Mouse (Mus musculus): ENCODE measurements around the gene Ric8a.
A peak's percentile ranks its signal among the peaks of the same experiment; 100 is the strongest.

Gene Ric8a

DNA sequence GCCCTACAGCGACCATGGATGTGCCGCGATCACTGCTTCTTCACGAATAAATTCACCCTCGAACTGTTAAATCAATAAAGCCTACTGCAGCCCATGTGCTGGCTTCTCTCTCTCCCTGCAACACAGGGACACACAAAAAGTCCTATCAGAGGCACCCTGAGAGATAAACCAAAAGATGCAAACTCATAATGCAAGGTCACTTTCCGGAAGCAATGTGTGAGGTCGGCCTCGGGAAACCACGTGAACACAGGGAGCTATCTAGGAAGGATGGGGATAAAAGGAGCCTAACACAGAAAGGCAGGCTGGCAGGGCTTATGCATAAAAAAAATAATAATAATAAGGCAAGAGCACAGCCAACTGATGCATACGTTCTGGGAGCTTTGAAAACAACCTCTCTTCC is 10.1 kb upstream of the Ric8a start:
- DNase-seq (ENCODE audit: low spot score): no peak

DNA sequence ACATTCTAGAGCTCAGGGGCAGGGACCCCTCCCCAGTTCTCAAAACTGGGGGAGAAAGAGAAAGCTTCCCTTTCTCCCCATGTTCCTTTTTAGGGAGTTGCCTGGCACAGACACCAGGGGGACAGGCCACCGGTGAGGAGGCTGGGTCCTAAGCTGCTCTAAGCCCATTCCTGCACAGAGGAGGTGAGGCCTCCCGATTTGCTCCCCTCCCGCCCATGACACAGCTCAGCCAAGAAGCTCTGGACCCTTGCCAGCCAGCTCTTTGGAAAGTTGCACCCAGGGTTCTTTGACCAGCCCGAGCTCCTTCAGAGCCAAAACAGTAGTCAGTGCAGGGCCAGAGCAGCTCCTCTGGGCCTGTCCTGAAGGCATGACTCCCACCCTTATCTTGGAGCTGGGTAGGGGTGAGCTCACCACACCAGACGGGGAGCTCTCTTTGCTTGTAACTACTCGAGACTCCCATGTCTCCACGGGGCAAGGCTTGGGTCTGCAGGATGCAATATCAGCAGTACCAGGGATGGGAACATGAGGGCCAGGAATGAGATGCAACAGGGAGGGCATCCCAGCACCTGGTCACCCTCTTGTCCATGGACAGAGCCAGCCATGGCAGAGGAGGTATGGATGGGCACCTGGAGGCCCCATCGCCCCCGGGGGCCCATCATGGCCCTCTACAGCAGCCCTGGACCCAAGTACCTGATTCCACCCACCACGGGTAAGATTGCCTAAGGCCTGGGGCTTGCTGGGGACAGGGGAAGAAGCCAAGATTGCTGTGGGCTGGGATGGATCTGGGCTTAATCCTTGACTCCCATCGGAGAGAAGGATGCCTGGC is 8.8 kb upstream of the Ric8a start, which contains the start of gene Odf3:
Odf3 (plus strand) TSS at position 51 of the 826 bp plus-strand sequence.
- peak; percentile 61 for DNase-seq (ENCODE audit: low spot score)

DNA sequence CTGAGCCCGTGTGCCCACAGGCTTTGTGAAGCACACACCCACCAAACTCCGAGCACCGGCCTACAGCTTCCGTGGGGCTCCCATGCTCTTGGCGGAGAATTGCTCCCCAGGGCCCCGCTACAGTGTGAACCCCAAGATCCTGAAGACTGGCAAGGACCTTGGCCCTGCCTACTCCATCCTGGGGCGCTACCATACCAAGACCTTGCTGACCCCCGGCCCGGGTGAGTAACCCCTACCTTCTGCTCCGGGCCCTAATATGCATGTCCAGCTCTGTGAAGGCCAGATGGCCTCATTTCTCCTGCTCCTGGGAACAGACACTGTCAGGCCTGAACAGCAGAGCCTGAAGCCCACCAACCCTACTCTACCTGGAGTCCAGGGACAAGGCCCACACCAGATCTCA is 8.2 kb upstream of the Ric8a start:
- DNase-seq (ENCODE audit: low spot score): no peak

DNA sequence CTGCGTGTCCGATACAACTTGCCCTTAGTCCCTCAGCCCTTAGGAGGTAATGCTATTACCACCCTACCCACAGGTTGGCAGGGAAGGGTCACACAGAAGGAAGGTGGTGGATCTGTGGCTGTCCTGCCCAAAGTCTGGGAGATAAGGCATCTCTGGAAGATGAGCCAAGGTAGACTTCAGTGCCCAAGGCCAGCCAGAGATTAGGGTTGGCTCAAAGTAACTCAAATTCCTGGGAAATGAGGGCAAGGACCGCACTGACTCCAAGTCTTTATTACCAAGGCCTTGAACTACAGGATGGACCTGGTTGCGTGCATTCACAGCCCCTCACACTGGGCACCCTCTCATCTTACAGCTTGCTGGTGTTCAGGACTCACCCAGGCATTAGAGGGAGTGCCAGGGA is 4.8 kb upstream of the Ric8a start:
- DNase-seq (ENCODE audit: low spot score): no peak

DNA sequence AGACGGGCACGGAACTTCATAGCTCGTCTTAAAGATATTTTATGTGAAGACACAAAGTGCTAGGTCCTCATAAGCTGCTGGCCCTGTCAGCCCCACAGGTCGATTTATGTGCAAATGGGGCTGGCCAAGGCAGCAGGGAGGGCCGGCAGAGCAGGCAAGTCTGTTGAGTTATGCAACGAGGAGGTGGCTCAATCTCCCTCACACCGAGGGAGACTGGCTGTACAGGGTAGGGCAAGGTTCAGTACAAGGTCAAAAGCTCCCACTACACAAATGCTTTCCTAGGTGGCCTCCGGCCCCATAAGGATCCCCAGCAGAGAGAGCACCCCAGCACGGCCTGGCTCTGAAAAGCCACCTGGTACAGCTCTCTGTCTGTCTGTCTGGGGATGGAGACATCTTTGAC is 3.4 kb upstream of the Ric8a start:
- DNase-seq (ENCODE audit: low spot score): no peak

DNA sequence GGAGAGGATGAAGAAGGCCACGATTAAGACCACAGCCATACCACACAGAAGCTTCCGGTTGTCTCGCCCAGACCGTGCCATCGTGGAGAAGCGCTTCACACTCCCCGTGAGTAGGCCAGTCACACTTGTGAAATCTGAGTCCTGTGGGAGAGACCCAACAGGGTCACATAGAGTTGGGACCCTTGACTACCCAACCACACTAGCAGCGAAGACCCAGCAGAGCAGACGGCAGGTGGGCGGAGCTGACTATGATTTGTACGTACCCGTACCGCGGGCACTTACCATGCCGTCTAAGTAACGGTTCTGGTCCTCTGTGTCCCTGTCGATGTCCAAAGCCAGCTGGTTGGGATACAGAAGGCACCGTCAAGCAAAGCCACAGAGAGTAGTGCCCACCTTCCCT is 2.3 kb upstream of the Ric8a start:
- no peak for DNase-seq (ENCODE audit: low spot score)

DNA sequence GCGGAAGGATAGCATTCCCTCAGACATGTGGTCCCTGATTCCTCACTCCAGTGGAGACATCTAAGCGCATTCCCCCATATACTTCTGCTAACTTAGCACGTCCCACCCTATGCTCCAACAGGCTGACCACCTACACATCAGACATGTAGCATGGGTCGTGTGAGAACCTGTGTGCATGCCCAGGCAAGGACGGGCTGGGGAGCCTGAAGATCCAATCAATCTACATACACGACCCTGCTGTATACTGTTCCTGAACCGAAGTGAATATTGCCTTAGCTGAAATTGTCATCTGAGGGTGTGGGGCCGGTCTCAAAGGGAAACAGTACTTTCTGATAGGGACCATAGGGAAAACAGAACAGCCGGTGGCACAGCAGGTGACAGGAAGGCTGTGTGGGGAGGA is 1.6 kb upstream of the Ric8a start:
- DNase-seq (ENCODE audit: low spot score): no peak

DNA sequence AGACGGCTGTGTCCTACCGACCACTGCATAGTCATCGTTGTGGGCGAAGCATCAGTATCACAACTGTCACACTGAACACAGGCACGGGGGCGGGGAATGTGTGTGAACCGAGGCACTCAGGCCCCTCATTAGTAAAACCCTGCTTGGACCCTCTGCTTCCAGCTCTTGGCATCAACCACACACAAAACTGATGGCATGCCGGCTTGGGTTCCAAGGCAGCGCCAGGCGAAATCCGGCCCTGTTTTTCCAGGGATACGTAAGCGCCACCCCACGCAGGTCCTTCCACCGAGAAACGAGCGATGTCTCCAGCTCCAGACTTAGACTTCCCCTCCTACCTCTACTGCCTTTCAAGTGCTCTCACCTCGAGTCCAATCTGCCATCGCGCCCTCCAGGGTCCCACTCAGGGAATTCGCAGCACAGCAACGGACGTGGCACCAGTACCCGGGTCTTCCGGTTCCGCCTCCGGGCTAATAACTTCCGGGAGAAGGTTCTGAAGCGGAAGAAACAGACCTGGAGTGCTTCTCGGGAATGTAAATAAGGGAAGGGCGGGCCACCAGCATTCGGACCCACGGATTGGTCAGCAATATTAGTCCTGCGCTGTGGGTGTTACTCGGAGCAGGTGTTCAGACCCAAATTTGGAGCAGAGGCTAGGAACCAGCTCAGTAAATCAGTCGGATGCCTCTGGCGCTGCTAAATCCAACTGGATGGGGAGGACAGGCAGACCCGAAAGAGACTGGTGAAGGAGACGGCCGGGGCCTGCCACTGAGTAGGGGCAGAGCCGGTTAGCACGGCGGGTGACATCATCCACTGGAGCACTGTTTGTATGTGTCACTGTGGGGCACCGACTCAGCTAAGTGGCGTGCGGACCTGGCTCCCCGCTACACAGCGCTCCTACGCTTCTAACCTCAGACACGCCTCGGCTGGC is 635 bp upstream of the Ric8a start, which contains the start of gene Gm45785:
Gm45785 (minus strand) TSS at position 472 of the 925 bp plus-strand sequence.
- DNase-seq (ENCODE audit: low spot score): peak; percentile 93

DNA sequence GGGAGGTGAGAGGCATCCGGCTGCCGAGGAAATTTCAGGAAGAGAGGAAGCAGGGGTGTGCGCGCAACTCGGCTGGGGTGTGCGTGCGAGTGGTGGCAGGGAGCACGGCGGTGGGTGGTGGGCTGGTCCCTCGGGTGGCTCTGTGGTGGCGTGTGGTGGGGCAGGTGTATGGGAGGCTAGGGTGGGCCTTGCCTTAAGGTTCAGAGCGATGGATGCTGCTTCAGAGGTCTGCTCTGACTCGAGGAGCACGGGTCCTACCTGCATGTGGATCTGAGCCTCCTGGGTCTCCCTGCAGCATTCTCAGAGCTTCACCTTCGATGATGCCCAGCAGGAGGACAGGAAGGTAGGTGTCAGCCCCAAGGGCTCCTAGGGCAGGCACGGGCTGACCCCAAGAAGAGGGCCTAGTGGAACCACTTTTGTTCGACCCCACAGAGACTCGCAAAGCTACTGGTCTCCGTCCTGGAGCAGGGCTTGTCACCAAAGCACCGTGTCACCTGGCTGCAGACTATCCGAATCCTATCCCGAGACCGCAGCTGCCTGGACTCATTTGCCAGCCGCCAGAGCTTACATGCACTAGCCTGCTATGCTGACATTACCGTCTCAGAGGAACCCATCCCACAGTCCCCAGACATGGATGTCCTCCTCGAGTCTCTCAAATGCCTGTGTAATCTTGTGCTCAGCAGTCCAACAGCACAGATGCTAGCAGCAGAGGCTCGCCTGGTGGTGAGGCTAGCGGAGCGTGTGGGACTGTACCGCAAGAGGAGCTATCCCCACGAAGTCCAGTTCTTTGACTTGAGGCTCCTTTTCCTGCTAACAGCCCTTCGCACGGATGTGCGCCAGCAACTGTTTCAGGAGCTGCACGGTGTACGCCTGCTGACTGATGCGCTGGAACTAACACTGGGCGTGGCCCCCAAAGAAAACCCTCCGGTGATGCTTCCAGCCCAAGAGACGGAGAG is 1.1 kb downstream of the Ric8a start, which contains the start of gene Bet1l:
Bet1l (minus strand) TSS at position 28 of the 956 bp plus-strand sequence.
- peak; percentile 56 for DNase-seq (ENCODE audit: low spot score)

DNA sequence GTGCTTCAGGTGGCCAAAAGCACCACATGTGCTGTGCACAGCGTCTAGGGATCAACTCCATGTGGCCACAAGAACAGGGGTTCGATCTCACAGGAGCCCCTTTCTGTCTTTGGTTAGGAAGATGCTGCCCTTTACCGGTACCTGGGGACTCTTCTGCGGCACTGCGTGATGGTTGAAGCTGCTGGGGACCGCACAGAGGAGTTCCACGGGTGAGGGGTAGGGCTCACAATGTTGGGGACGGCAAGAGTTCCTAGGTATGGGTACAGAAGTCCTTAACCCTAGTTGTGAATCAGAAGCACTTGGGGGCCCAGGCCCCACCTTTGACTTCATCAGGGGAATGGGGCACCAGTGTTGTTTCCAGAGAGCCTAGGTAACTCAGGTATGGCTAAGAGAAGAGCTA is 2.0 kb downstream of the Ric8a start:
- DNase-seq (ENCODE audit: low spot score): no peak

DNA sequence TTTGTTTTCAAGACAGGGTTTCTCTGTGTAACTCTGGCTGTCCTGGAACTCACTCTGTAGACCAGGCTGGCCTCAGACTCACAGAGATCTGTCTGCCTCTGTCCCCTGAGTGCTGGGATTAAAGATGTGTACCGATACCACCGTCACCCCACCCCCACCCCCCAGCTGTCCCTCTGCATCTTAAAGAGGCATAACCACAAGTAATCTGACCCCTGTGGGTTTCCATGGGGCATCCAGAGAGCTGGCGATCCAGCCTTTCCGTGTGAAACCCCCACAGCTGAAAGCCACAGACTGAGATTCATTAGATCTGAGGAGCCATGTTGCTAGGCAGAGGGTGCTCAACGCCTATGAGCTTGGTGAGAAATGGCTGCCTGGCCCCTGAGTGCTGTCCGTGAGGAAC is 3.2 kb downstream of the Ric8a start:
- no peak for DNase-seq (ENCODE audit: low spot score)

DNA sequence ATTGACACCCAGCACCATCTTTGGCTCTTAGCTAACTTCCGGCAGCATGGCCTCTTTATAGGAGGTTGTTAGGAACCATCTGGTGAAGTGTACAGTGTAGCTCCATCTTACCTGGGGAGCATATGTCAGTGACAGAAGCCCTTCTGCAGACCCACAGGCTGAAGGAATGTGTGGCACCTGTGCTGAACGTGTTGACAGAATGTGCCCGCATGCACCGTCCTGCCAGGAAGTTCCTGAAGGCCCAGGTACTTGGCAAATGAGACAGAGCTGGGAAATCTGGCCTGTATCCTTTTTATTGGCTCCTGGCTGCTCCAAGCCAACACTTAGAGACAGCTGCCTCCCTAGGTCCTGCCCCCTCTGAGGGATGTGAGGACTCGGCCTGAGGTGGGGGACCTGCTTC is 4.0 kb downstream of the Ric8a start:
- no peak for DNase-seq (ENCODE audit: low spot score)

DNA sequence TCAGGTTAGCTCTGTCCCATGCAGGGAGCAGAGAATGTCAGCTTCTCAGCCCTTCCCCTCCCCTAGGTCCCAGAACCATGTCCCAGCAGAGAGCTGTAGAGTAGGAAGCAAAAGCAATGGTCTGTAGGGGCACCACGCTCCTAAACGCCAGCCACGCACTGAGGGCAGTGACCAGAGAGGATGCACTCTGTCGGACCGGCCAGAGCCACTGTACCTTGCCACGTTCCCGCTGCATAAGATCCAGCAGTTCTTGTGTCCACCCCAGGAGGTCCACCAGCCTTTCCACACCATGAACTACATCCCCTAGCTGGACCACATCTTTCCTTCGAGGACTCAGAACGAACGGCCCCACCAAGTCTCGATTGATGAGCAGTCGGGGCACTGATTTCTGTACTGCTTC is 8.0 kb downstream of the Ric8a start:
- no peak for DNase-seq (ENCODE audit: low spot score)

DNA sequence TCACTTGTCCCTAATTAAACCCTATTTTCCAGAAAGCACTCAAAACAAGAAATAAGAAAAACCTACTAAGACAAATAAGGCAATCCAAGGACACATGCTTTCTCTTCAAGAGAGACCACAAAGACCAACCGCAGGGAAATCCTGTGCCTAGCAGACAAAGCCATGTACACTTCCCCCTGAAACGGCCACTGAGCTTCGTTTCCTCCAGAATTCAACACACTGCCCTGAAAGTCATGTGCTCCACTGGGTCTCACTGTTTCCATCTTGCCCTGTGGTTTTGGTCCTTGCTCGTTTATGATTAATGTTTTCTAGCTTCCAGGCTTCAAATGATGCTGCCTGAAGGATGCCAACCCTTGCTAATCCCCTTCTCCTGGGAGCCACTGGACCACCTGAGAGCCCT is 17.5 kb downstream of the Ric8a start:
- no peak for DNase-seq (ENCODE audit: low spot score)

DNA sequence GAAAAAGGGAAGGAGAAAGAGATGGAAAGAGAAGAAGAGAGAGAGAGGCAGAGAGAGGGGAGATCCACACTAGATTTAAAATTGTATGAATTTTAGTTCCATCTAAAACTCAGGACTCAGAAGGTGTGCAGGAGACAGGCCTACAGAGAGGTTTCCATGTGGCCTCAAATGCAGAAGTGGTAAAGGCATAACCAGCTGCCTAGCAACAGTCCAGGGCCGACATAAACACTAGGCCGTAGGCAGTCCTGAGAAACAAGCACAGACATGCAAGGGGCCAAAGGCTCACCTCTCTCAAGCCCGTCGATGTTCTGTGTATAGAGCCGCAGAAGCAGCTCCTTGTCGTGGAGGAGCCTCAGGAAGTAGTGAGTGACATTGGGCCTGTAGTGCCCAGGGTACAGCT is 20.6 kb downstream of the Ric8a start:
- no peak for DNase-seq (ENCODE audit: low spot score)

DNA sequence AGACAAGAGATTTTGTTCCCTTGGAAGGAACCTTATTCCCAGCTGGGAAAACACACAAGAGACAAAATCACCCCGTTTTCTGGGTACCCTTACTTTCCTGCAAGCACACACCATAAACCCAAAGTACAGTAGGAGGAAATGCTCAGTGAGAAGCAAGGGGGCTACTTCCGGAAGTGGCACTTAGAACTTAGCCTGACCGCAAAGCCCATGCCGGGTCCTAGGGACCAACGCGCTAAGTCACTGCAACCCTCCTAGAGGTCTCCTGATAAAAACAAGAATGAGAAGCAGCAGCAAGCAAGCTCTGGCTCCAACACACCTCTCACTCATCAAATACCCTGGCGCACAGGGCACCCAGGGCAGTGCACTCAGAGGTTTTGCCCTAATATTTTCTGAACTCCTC is 22.6 kb downstream of the Ric8a start:
- DNase-seq (ENCODE audit: low spot score): no peak

DNA sequence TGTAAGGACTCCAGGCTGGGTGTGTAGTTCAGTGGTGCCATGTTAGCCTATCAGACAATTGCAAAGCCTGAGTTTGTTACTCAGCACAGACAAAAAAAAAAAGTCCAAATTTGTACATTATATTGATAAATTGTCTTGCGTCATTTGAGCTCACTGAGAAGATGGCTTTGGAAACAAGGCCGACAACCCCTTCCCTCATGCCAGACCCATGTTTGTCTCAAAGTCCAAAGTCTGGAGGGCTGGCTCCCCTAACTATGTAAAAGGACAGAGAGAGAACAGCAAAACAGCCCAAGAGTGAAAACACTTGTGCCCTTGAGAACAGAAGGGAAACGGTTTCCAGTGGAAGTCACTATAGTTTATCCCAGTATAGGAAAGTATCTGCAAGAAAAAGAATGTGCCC is 23.7 kb downstream of the Ric8a start:
- no peak for DNase-seq (ENCODE audit: low spot score)

DNA sequence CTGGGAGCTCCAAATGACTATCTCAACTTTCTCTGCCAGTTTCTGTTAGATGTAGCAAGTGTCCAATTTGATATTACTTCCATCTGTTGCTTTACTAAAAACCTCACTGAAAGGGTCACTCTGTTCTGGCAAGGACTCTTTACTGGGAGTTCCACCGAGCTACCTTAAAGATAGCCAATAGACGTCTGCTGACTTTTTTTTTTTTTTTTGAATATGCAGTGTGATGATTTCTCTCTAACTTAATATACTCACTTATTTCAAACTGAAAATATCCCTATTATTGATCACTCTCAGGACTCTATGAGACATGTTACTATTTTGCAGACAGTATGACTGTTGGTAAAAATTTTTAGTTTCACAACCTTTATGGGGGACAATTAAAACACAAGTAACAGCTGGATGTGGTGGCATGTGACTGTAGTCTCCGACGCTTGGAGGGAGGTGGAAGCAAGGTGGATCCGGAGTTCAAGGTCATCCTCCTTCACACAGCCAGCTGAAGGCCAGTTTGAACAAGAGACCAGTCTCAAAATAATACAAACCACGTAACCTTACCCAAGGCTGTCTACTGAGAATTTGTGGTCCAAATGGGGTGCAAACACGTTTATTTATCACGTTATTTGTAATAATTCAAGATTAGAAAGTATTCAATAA is 24.2 kb downstream of the Ric8a start:
- DNase-seq (ENCODE audit: low spot score): no peak

DNA sequence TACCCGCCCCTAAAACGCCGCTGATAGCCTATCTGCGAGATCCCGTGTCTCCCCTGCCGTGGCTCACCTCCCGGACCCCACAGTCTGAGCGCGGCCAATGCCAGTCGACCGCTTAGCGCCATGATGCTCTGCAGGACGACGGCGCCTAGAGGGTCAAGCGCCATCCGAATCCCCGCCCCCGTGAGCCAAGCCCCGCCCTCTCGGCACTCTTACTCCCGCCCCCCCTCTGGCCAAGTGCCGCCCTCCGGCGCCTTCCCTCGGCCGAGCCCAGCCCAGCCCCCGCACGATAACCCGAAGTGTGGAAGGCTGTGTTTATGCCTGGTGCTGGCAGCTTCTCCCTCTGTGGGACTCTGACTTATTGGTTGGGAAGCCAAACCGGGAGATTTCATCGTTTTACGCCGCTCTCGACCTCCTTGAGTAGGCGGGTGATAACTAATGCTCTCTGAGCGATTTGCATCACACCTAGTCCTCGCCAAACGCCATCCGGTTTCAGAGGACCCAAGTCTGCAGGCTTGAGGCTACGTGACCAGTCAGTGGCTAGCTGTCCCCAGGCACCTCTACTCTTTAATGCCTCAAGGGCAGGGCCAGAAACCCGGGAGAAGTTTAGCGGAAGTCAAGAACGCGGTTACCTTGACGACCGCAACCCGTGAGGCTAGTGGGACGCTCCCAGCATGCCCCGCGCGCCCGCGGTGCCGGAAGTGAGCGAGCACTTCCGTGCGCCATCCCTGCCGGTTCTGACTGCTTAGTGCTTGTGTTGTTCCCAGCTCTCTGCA is 25.1 kb downstream of the Ric8a start, which contains the start of the genes Psmd13 and Sirt3:
Psmd13 (plus strand) TSS at position 273 of the 773 bp plus-strand sequence.
Sirt3 (minus strand) TSS at position 614 of the 773 bp plus-strand sequence.
- peak; percentile 96 for DNase-seq (ENCODE audit: low spot score)

DNA sequence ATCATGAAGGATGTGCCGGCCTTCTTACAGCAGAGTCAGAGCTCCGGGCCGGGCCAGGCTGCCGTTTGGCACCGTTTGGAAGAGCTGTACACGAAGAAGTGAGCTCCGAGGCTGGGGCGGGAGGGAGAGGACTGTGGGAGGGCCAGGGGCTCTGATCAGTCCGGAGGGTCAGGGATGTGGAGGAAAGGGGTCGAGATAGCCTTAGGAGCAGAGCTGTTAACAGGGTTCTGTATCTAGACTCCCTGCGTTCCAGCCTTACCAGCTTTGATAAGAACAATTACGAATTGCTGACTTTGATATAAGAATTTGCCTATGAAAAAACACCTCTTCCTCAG is 25.7 kb downstream of the Ric8a start:
- DNase-seq (ENCODE audit: low spot score): no peak

All from MN1 (cell line).